Mouse (Mus musculus) heart, embryonic 15.5 days (tissue): ENCODE measurements around the gene Clmp. TPM values are rescaled to one million over a fixed set of nuclear protein-coding genes. Genes with fewer than 3 reads are reported as not detected.

Source experiments
- ATAC-seq: fragments of 200-750 bp; cut with Nextera tagmentation; replicated peaks from 2 replicates; pipeline ENCODE4 v1.8.0; 2017; ENCODE audit warnings: low read depth, moderate TSS enrichment; ENCODE audit not compliant: insufficient number of reproducible peaks, insufficient read depth, low FRiP score
- H3K27ac ChIP-seq: fragments of 300-500 bp; sonication (generic); 2 replicates; pipeline ENCODE4 v1.5.1; 2015; ENCODE audit warnings: mild to moderate bottlenecking, inconsistent platforms
- H3K27me3 ChIP-seq: fragments of 300-500 bp; sonication (generic); 2 replicates; pipeline ENCODE4 v1.6.1; 2015; ENCODE audit warnings: inconsistent platforms
- H3K36me3 ChIP-seq: fragments of 300-500 bp; sonication (generic); 2 replicates; pipeline ENCODE4 v1.6.1; 2015; ENCODE audit warnings: mild to moderate bottlenecking, inconsistent platforms
- H3K4me1 ChIP-seq: fragments of 300-500 bp; sonication (generic); replicated peaks from 2 replicates; pipeline ENCODE4 v1.6.1; 2015; ENCODE audit warnings: inconsistent platforms
- H3K4me2 ChIP-seq: fragments of 300-500 bp; sonication (generic); 2 replicates; pipeline ENCODE4 v1.6.1; 2015; ENCODE audit warnings: inconsistent platforms, mild to moderate bottlenecking, moderate library complexity
- H3K4me3 ChIP-seq: fragments of 300-500 bp; sonication (generic); 2 replicates; pipeline ENCODE4 v1.5.1; 2015; ENCODE audit warnings: mild to moderate bottlenecking, inconsistent platforms
- H3K9ac ChIP-seq: fragments of 300-500 bp; sonication (generic); 2 replicates; pipeline ENCODE4 v1.6.1; 2015; ENCODE audit warnings: mild to moderate bottlenecking, inconsistent platforms
- H3K9me3 ChIP-seq: fragments of 300-500 bp; sonication (generic); replicated peaks from 2 replicates; pipeline ENCODE4 v1.6.1; 2016; ENCODE audit warnings: inconsistent platforms
- WGBS: fragments of 180-500 bp; shearing (Covaris S2); methylation state at CpG from one replicate; pipeline ENCODE4 v1.1.7; 2015; ENCODE audit warnings: mixed read lengths; 5-methylcytosine and 5-hydroxymethylcytosine counted together
- polyA plus RNA-seq: library from polyadenylated mRNA; unstranded; fragments of >200 nt; fragmentation: Nextera tagmentation; extraction: Ambion mirVana; gene quantifications from 2 replicates; pipeline ENCODE4 v1.2.1, GENCODE M21; 2015

The Clmp gene
- polyA plus RNA-seq, 1 experiment from 2014 or later = 7.9 TPM

GRCm38 (mm10) chr9:40717182-40717874 lies 31.6 kb downstream of the Clmp start:
- Histone ChIP-seq H3K4me3 (no peak overlapping the region), H3K4me1 (0 out of 2 replicates have a peak, but pooled peaks cover 3% of the 10 kb centered on the region), H3K27ac (no peak overlapping the region), H3K27me3 (no peaks in the 10 kb centered on the region), H3K9ac (no peak overlapping the region), H3K9me3 (no peaks in the 10 kb centered on the region), H3K36me3 (no peaks in the 10 kb centered on the region), H3K4me2 (no peak overlapping the region)
- ATAC-seq = no peak
- 55% methylated on average over 18 of the region's 18 CpGs for WGBS

- no peak overlapping the region for H3K4me2 ChIP-seq
- H3K27me3 ChIP-seq = no peaks in the 10 kb centered on the region
- H3K27ac ChIP-seq = no peak overlapping the region
- H3K9ac ChIP-seq = no peak overlapping the region
- no peak for ATAC-seq
- no peaks in the 10 kb centered on the region for H3K9me3 ChIP-seq
- 32% methylated on average over 7 of the region's 7 CpGs for WGBS
- H3K36me3 ChIP-seq = no peaks in the 10 kb centered on the region
- no peak overlapping the region for H3K4me3 ChIP-seq
- H3K4me1 ChIP-seq = 0 out of 2 replicates have a peak, but pooled peaks cover 3% of the 10 kb centered on the region
Measured at GRCm38 (mm10) chr9:40717875-40718185, 32.1 kb downstream of the Clmp start.

- 41% methylated on average over 7 of the region's 7 CpGs for WGBS
- no peak overlapping the region for H3K27ac ChIP-seq
- H3K4me3 ChIP-seq = no peak overlapping the region
- H3K36me3 ChIP-seq = no peaks in the 10 kb centered on the region
- H3K4me1 ChIP-seq = 0 out of 2 replicates have a peak, but pooled peaks cover 3% of the 10 kb centered on the region
- no peaks in the 10 kb centered on the region for H3K9me3 ChIP-seq
- H3K4me2 ChIP-seq = no peak overlapping the region
- ATAC-seq = no peak
- H3K9ac ChIP-seq = no peak overlapping the region
- H3K27me3 ChIP-seq = no peaks in the 10 kb centered on the region
Measured at GRCm38 (mm10) chr9:40720881-40721280, 35.1 kb downstream of the Clmp start.

GRCm38 (mm10) chr9:40723311-40723772 lies 37.6 kb downstream of the Clmp start:
- H3K4me1 ChIP-seq = no peaks in the 10 kb centered on the region
- no peak overlapping the region for H3K9ac ChIP-seq
- H3K4me3 ChIP-seq = no peak overlapping the region
- WGBS = 65% methylated on average over 2 of the region's 2 CpGs
- no peak for ATAC-seq
- no peaks in the 10 kb centered on the region for H3K36me3 ChIP-seq
- no peaks in the 10 kb centered on the region for H3K27me3 ChIP-seq
- H3K9me3 ChIP-seq = no peaks in the 10 kb centered on the region
- H3K27ac ChIP-seq = no peak overlapping the region
- no peak overlapping the region for H3K4me2 ChIP-seq

- Histone ChIP-seq H3K27me3 (no peaks in the 10 kb centered on the region), H3K27ac (no peak overlapping the region), H3K9ac (no peak overlapping the region), H3K4me3 (no peak overlapping the region), H3K9me3 (no peaks in the 10 kb centered on the region), H3K36me3 (no peaks in the 10 kb centered on the region), H3K4me2 (no peak overlapping the region), H3K4me1 (no peaks in the 10 kb centered on the region)
- 61% methylated on average over 5 of the region's 5 CpGs for WGBS
- no peak for ATAC-seq
Measured at GRCm38 (mm10) chr9:40724978-40725377, 39.2 kb downstream of the Clmp start.

- no peaks in the 10 kb centered on the region for H3K36me3 ChIP-seq
- H3K9ac ChIP-seq = no peak overlapping the region
Measured at GRCm38 (mm10) chr9:40727140-40727823, 41.5 kb downstream of the Clmp start.

GRCm38 (mm10) chr9:40727824-40728495 lies 42.2 kb downstream of the Clmp start:
- ATAC-seq = no peak
- Histone ChIP-seq H3K9ac (no peak overlapping the region), H3K4me1 (peaks cover 13% of the 10 kb centered on the region), H3K4me2 (no peak overlapping the region), H3K4me3 (no peak overlapping the region), H3K27ac (no peak overlapping the region), H3K9me3 (no peaks in the 10 kb centered on the region), H3K36me3 (no peaks in the 10 kb centered on the region), H3K27me3 (no peaks in the 10 kb centered on the region)
- 81% methylated on average over 7 of the region's 7 CpGs for WGBS

More at GRCm38 (mm10) chr9:40727140-40727823, 41.5 kb downstream of the Clmp start:
- ATAC-seq = no peak
- H3K4me1 ChIP-seq = peaks cover 13% of the 10 kb centered on the region
- H3K9me3 ChIP-seq = no peaks in the 10 kb centered on the region
- H3K4me3 ChIP-seq = no peak overlapping the region
- H3K27ac ChIP-seq = no peak overlapping the region
- no peak overlapping the region for H3K4me2 ChIP-seq
- no peaks in the 10 kb centered on the region for H3K27me3 ChIP-seq
- WGBS = 72% methylated on average over 4 of the region's 4 CpGs

GRCm38 (mm10) chr9:40730302-40730700 lies 44.5 kb downstream of the Clmp start:
- Histone ChIP-seq H3K4me3 (peak overlapping the region; percentile 58), H3K9me3 (no peaks in the 10 kb centered on the region), H3K27ac (peak overlapping the region; percentile 85), H3K4me2 (peak overlapping the region; percentile 88), H3K27me3 (no peaks in the 10 kb centered on the region), H3K4me1 (peaks cover 13% of the 10 kb centered on the region), H3K36me3 (no peaks in the 10 kb centered on the region), H3K9ac (peak overlapping the region; percentile 63)
- 58% methylated on average over 12 of the region's 12 CpGs for WGBS
- ATAC-seq = no peak

- H3K9me3 ChIP-seq = no peaks in the 10 kb centered on the region
- H3K36me3 ChIP-seq = no peaks in the 10 kb centered on the region
- peak overlapping the region; percentile 63 for H3K9ac ChIP-seq
- H3K27me3 ChIP-seq = no peaks in the 10 kb centered on the region
- peak overlapping the region; percentile 88 for H3K4me2 ChIP-seq
- peak overlapping the region; percentile 85 for H3K27ac ChIP-seq
- under 1% methylated on average over 35 of the region's 35 CpGs for WGBS
- ATAC-seq = peak; percentile 83
- H3K4me3 ChIP-seq = peak overlapping the region; percentile 58
- H3K4me1 ChIP-seq = peaks cover 13% of the 10 kb centered on the region
Measured at GRCm38 (mm10) chr9:40730701-40731590, 45.2 kb downstream of the Clmp start.

- Histone ChIP-seq H3K27me3 (no peaks in the 10 kb centered on the region), H3K9me3 (no peaks in the 10 kb centered on the region), H3K36me3 (no peaks in the 10 kb centered on the region), H3K4me3 (peak overlapping the region; percentile 58), H3K4me1 (peaks cover 13% of the 10 kb centered on the region), H3K9ac (peak overlapping the region; percentile 63), H3K4me2 (peak overlapping the region; percentile 88), H3K27ac (peak overlapping the region; percentile 85)
- 12% methylated on average over 7 of the region's 7 CpGs for WGBS
- no peak for ATAC-seq
Measured at GRCm38 (mm10) chr9:40731591-40732048, 45.9 kb downstream of the Clmp start.
